In genomic region chr12:105274866-105275265, GRCm38 (mm10) we compare ENCODE assay signal across 33 mouse cellular contexts. TPM values are rescaled to one million over a fixed set of nuclear protein-coding genes. Genes with fewer than 3 reads are reported as not detected.
DNase-seq lines count a peak whose midpoint lies in the region; ATAC-seq and TF ChIP-seq lines count a peak whose summit lies in the region.
"Had no signal": no experiment of that assay in that cellular context is flagged by ENCODE, and none has a peak within 500 bp of the region (broad histone marks: within the 10 kb centered on the region; RNA-seq: fewer than 3 reads in every experiment).

No protein-coding gene starts in this region.

- 62% methylated on average over 5 of the region's 5 CpGs for WGBS in hindbrain, postnatal 0 days
- 83% methylated on average over 5 of the region's 5 CpGs for WGBS in hindbrain, embryonic 16.5 days
- 83% methylated on average over 5 of the region's 5 CpGs for WGBS in liver, embryonic 11.5 days
- 86% methylated on average over 5 of the region's 5 CpGs for WGBS in embryonic facial prominence, embryonic 10.5 days

- peak; percentile 59 for DNase-seq in hindbrain, postnatal 0 days (ENCODE audit: low spot score)
- peak; percentile 3 for DNase-seq in NIH3T3 (ENCODE audit: low read depth)
- DNase-seq in cerebellum, adult 11-12 months, result peak; percentile 72
- peak; percentile 96 to 97 for DNase-seq in cerebellum, postnatal 10 days
- no peak for DNase-seq in frontal cortex, postnatal 25 days (ENCODE audit: low spot score in 2 of 2)
- no peak for DNase-seq in liver, embryonic 11.5 days (ENCODE audit: low spot score)
- DNase-seq in embryonic facial prominence, embryonic 10.5 days (ENCODE audit: low spot score), result no peak
- DNase-seq: adrenal gland, adult 2 months; forebrain, postnatal 0 days; gastrocnemius, postnatal 36 days; heart, adult 2 months; heart, postnatal 14 days; kidney, adult 11 months; liver, postnatal 0 days; right cerebral cortex, postnatal 25 days; thymus, postnatal 36 days had no signal

- peaks cover 4% of the 10 kb centered on the region; the same call in 1 of the 2 replicates for H3K4me1 ChIP-seq in hindbrain, postnatal 0 days (ENCODE audit: insufficient read depth, low read length)
- peaks cover 12% of the 10 kb centered on the region for H3K4me1 ChIP-seq in hindbrain, embryonic 16.5 days (ENCODE audit: control insufficient read depth, insufficient read depth, low read depth, low read length)
- H3K4me1 ChIP-seq in liver, embryonic 11.5 days (replicated peaks; ENCODE audit: control insufficient read depth, insufficient read depth, low read length), result no peaks in the 10 kb centered on the region
- 0 out of 2 replicates have a peak, but pooled peaks cover 3% of the 10 kb centered on the region for H3K4me1 ChIP-seq in embryonic facial prominence, embryonic 10.5 days
- H3K4me1 ChIP-seq: heart, embryonic 13.5 days had no signal

- no peak overlapping the region for H3K4me3 ChIP-seq in hindbrain, postnatal 0 days (ENCODE audit: low read length)
- H3K4me3 ChIP-seq in hindbrain, embryonic 16.5 days (ENCODE audit: low read length), result no peak overlapping the region
- no peak overlapping the region for H3K4me3 ChIP-seq in liver, embryonic 11.5 days (ENCODE audit: low read depth, low read length)
- no peak overlapping the region for H3K4me3 ChIP-seq in embryonic facial prominence, embryonic 10.5 days
- H3K4me3 ChIP-seq: heart, adult 2 months; heart, embryonic 13.5 days; neural tube, embryonic 15.5 days had no signal

- peak; percentile 28; the same call in 1 of the 2 replicates for ATAC-seq in hindbrain, postnatal 0 days
- ATAC-seq in hindbrain, embryonic 16.5 days, result no peak; the same call in 1 of the 2 replicates
- no peak for ATAC-seq in liver, embryonic 11.5 days (replicated peaks; ENCODE audit: low FRiP score)
- ATAC-seq: CD4-positive, CD25-positive, alpha-beta regulatory T cell, adult 4 months; forebrain, postnatal 0 days; liver, postnatal 0 days; lung, postnatal 0 days; midbrain, embryonic 16.5 days had no signal

- peak overlapping the region; percentile 16; the same call in 1 of the 2 replicates for H3K27ac ChIP-seq in hindbrain, postnatal 0 days
- H3K27ac ChIP-seq in hindbrain, embryonic 16.5 days (ENCODE audit: low read depth, low read length), result no peak overlapping the region
- H3K27ac ChIP-seq in liver, embryonic 11.5 days (ENCODE audit: low read depth, low read length), result no peak overlapping the region
- no peak overlapping the region for H3K27ac ChIP-seq in embryonic facial prominence, embryonic 10.5 days (replicated peaks)
- H3K27ac ChIP-seq: heart, adult 2 months; heart, embryonic 13.5 days; kidney, postnatal 0 days; macrophage; neural tube, embryonic 15.5 days had no signal

- H3K9me3 ChIP-seq in hindbrain, postnatal 0 days (ENCODE audit: low read length), result no peaks in the 10 kb centered on the region
- no peaks in the 10 kb centered on the region for H3K9me3 ChIP-seq in hindbrain, embryonic 16.5 days (ENCODE audit: control insufficient read depth, low read length)
- H3K9me3 ChIP-seq in liver, embryonic 11.5 days (ENCODE audit: control insufficient read depth, low read length), result no peaks in the 10 kb centered on the region
- H3K9me3 ChIP-seq in embryonic facial prominence, embryonic 10.5 days, result no peaks in the 10 kb centered on the region
- H3K9me3 ChIP-seq: heart, embryonic 13.5 days; neural tube, embryonic 15.5 days had no signal

- no peaks in the 10 kb centered on the region for H3K36me3 ChIP-seq in hindbrain, postnatal 0 days (ENCODE audit: insufficient read depth, low read length)
- no peaks in the 10 kb centered on the region for H3K36me3 ChIP-seq in hindbrain, embryonic 16.5 days (ENCODE audit: control insufficient read depth, insufficient read depth, low read length)
- no peaks in the 10 kb centered on the region for H3K36me3 ChIP-seq in liver, embryonic 11.5 days (ENCODE audit: control insufficient read depth, insufficient read depth, low read length)
- no peaks in the 10 kb centered on the region for H3K36me3 ChIP-seq in embryonic facial prominence, embryonic 10.5 days (replicated peaks)
- H3K36me3 ChIP-seq: heart, embryonic 13.5 days; neural tube, embryonic 15.5 days had no signal

- no peak overlapping the region for H3K4me2 ChIP-seq in hindbrain, postnatal 0 days (ENCODE audit: low read depth, low read length)
- H3K4me2 ChIP-seq in hindbrain, embryonic 16.5 days (ENCODE audit: low read length), result no peak overlapping the region
- no peak overlapping the region for H3K4me2 ChIP-seq in liver, embryonic 11.5 days
- H3K4me2 ChIP-seq: heart, embryonic 13.5 days; neural tube, embryonic 15.5 days had no signal

- H3K9ac ChIP-seq in hindbrain, postnatal 0 days (replicated peaks; ENCODE audit: low read length), result no peak overlapping the region
- no peak overlapping the region for H3K9ac ChIP-seq in hindbrain, embryonic 16.5 days (ENCODE audit: low read depth, low read length)
- no peak overlapping the region for H3K9ac ChIP-seq in liver, embryonic 11.5 days (ENCODE audit: low read depth, low read length)
- H3K9ac ChIP-seq: forebrain, postnatal 0 days; heart, embryonic 13.5 days; liver, postnatal 0 days; neural tube, embryonic 15.5 days had no signal

- TF ChIP-seq CTCF in hindbrain, postnatal 0 days (IDR thresholded peaks at IDR 0.05; ENCODE audit: low read depth), result no peak

- H3K27me3 ChIP-seq in hindbrain, postnatal 0 days (ENCODE audit: insufficient read depth, low read length), result no peaks in the 10 kb centered on the region
- H3K27me3 ChIP-seq in hindbrain, embryonic 16.5 days (replicated peaks; ENCODE audit: control insufficient read depth, insufficient read depth, low read length), result no peaks in the 10 kb centered on the region; the same call in 1 of the 2 replicates
- no peaks in the 10 kb centered on the region for H3K27me3 ChIP-seq in liver, embryonic 11.5 days (replicated peaks; ENCODE audit: control insufficient read depth, insufficient read depth, low read length)
- peaks cover 5% of the 10 kb centered on the region; the same call in 1 of the 2 replicates for H3K27me3 ChIP-seq in embryonic facial prominence, embryonic 10.5 days (replicated peaks; ENCODE audit: low read depth, poor library complexity, severe bottlenecking)
- H3K27me3 ChIP-seq: neural tube, embryonic 15.5 days had no signal

RNA-seq across cellular contexts. Expression of gene Tcl1, which starts 52.3 kb away (rescaled TPM):
- total RNA-seq in hindbrain, postnatal 0 days (2014; rRNA removed), result not detected in 2 replicates
- polyA plus RNA-seq in hindbrain, postnatal 0 days (2015; fragmentation: Nextera tagmentation; extraction: Ambion mirVana), result not detected in 2 replicates
- polyA plus RNA-seq in hindbrain, embryonic 16.5 days (2015; fragmentation: Nextera tagmentation; extraction: Ambion mirVana), result not detected in 2 replicates
- polyA plus RNA-seq in liver, embryonic 11.5 days (2014; fragmentation: Nextera tagmentation; extraction: Ambion mirVana), result not detected in 2 replicates
- not detected in 2 replicates for polyA plus RNA-seq in embryonic facial prominence, embryonic 10.5 days (2016; fragmentation: Nextera tagmentation; extraction: Ambion mirVana)
- total RNA-seq: forebrain, postnatal 0 days; gastrocnemius, adult 18-20 months; gastrocnemius, postnatal 36 days; heart, adult 2 months; heart, postnatal 14 days; layer of hippocampus, postnatal 14 days; left cerebral cortex, adult 8-10 months; liver, adult 2 months had no signal
- polyA plus RNA-seq: adrenal gland, adult 2 months; brain, embryonic 14.5 days; CD4-positive, CD25-positive, alpha-beta regulatory T cell, adult 4 months; forebrain, postnatal 0 days; heart, adult 2 months; heart, embryonic 13.5 days; hindbrain, embryonic 11.5 days; kidney, postnatal 0 days; large intestine, adult 2 months; limb, embryonic 11.5 days; liver, adult 2 months; liver, postnatal 0 days; lung, postnatal 0 days; macrophage; midbrain, embryonic 16.5 days; neural tube, embryonic 15.5 days; spleen, adult 2 months had no signal

RNA-seq across cellular contexts. Expression of gene Tunar, which starts 58.8 kb away (rescaled TPM):
- total RNA-seq in hindbrain, postnatal 0 days (2014; rRNA removed), result 29.5 and 29.6 TPM in 2 replicates
- 13.8 and 18.3 TPM in 2 replicates for polyA plus RNA-seq in hindbrain, postnatal 0 days (2015; fragmentation: Nextera tagmentation; extraction: Ambion mirVana)
- 26.3 and 28.6 TPM in 2 replicates for polyA plus RNA-seq in hindbrain, embryonic 16.5 days (2015; fragmentation: Nextera tagmentation; extraction: Ambion mirVana)
- polyA plus RNA-seq in liver, embryonic 11.5 days (2014; fragmentation: Nextera tagmentation; extraction: Ambion mirVana), result 0.10 and 0.16 TPM in 2 replicates
- polyA plus RNA-seq in embryonic facial prominence, embryonic 10.5 days (2016; fragmentation: Nextera tagmentation; extraction: Ambion mirVana), result 0.79 and 0.82 TPM in 2 replicates
- total RNA-seq: gastrocnemius, adult 18-20 months; gastrocnemius, postnatal 36 days; heart, postnatal 14 days; liver, adult 2 months had no signal
- polyA plus RNA-seq: CD4-positive, CD25-positive, alpha-beta regulatory T cell, adult 4 months; heart, adult 2 months; heart, embryonic 13.5 days; liver, adult 2 months; liver, postnatal 0 days; lung, postnatal 0 days; macrophage; spleen, adult 2 months had no signal

Comparison
In these comparisons a context has a peak if more than half of its experiments do, and no peak if none do; other contexts are left out.
1. DNase-seq: peak in hindbrain, postnatal 0 days (single experiment), NIH3T3 (single experiment), cerebellum, adult 11-12 months (single experiment) and cerebellum, postnatal 10 days (2 of 2); none in frontal cortex, postnatal 25 days (0 of 2), liver, embryonic 11.5 days (single experiment) and embryonic facial prominence, embryonic 10.5 days (single experiment).